Mouse (Mus musculus) right cerebral cortex, postnatal 10 days (tissue): Measurements from ENCODE around the gene Copg2.

Experiments
- DNase-seq, 2 experiments: peaks; one replicate each; pipeline ENCODE4 v3.0.0; 2021; ENCODE audit warnings: low spot score in 2 of 2

The Copg2 gene

GRCm38 (mm10) chr6:30896195-30896985, at the start of gene Copg2:
Copg2 (minus strand) TSS chr6:30896794.
- DNase-seq, result peak; percentile 95 to 96

GRCm38 (mm10) chr6:30939264-30939663, 42.7 kb upstream of the Copg2 start:
- DNase-seq, result no peak

- DNase-seq, result no peak
These were observed 26.2 kb upstream of the Copg2 start for GRCm38 (mm10) chr6:30922821-30923220.

GRCm38 (mm10) chr6:30921826-30922225, 25.2 kb upstream of the Copg2 start:
- no peak for DNase-seq

- DNase-seq, result peak; percentile 68 to 80
These were observed 24.5 kb upstream of the Copg2 start for GRCm38 (mm10) chr6:30920834-30921675.

GRCm38 (mm10) chr6:30915473-30915872, 18.9 kb upstream of the Copg2 start, which contains the start of gene Tsga13:
Tsga13 (minus strand) TSS chr6:30915573.
- DNase-seq, result no peak

- peak; percentile 30 to 32 for DNase-seq
These were observed 11.4 kb upstream of the Copg2 start for GRCm38 (mm10) chr6:30907970-30908369.

GRCm38 (mm10) chr6:30904911-30905310, 8.3 kb upstream of the Copg2 start:
- DNase-seq, result no peak

- DNase-seq, result no peak
These were observed 7.4 kb upstream of the Copg2 start for GRCm38 (mm10) chr6:30904033-30904432.

- DNase-seq, result no peak
These were observed 926 bp upstream of the Copg2 start for GRCm38 (mm10) chr6:30897520-30897919.

- DNase-seq, result no peak
These were observed 363 bp upstream of the Copg2 start for GRCm38 (mm10) chr6:30896986-30897327.

- DNase-seq, result peak; percentile 25 to 30
These were observed 787 bp downstream of the Copg2 start for GRCm38 (mm10) chr6:30895819-30896194.

- no peak for DNase-seq
These were observed 3.5 kb downstream of the Copg2 start for GRCm38 (mm10) chr6:30893081-30893480.

GRCm38 (mm10) chr6:30891761-30892160, 4.8 kb downstream of the Copg2 start:
- no peak for DNase-seq

GRCm38 (mm10) chr6:30884856-30885255, 11.7 kb downstream of the Copg2 start:
- DNase-seq, result no peak

- DNase-seq, result peak; percentile 46 to 53
These were observed 13.1 kb downstream of the Copg2 start for GRCm38 (mm10) chr6:30883491-30883890.

GRCm38 (mm10) chr6:30876661-30877060, 19.9 kb downstream of the Copg2 start:
- no peak for DNase-seq

GRCm38 (mm10) chr6:30866501-30866900, 30.1 kb downstream of the Copg2 start:
- no peak for DNase-seq

- DNase-seq, result no peak
These were observed 31.4 kb downstream of the Copg2 start for GRCm38 (mm10) chr6:30865031-30865678.

- no peak for DNase-seq
These were observed 40.6 kb downstream of the Copg2 start for GRCm38 (mm10) chr6:30855956-30856355.

- no peak for DNase-seq
These were observed 41.4 kb downstream of the Copg2 start for GRCm38 (mm10) chr6:30855205-30855604.

- no peak for DNase-seq
These were observed 46.8 kb downstream of the Copg2 start for GRCm38 (mm10) chr6:30849818-30850217.
